In genomic region chr5:64240941-64241682, GRCm38 (mm10) we compare ENCODE assay signal across 11 mouse cellular contexts.
A peak's percentile ranks its signal among the peaks of the same experiment; 100 is the strongest.
DNase-seq lines count a peak whose midpoint lies in the region; ATAC-seq and TF ChIP-seq lines count a peak whose summit lies in the region.
"Had no signal": no experiment of that assay in that cellular context is flagged by ENCODE, and none has a peak within 500 bp of the region (broad histone marks: within the 10 kb centered on the region; RNA-seq: fewer than 3 reads in every experiment).

No protein-coding gene starts in this region.

- H3K4me1 ChIP-seq in liver, adult 2 months (ENCODE audit: control insufficient read depth, insufficient read depth, low read length) = peaks cover 17% of the 10 kb centered on the region; the same call in 1 of the 2 replicates
- peaks cover 71% of the 10 kb centered on the region for H3K4me1 ChIP-seq in heart, embryonic 11.5 days (ENCODE audit: control insufficient read depth, insufficient read depth, low read length)
- H3K4me1 ChIP-seq: hindbrain, embryonic 15.5 days had no signal

- H3K4me2 ChIP-seq in heart, embryonic 11.5 days = no peak overlapping the region
- H3K4me2 ChIP-seq: forebrain, embryonic 13.5 days; hindbrain, embryonic 15.5 days had no signal

- H3K9me3 ChIP-seq in heart, embryonic 11.5 days (replicated peaks; ENCODE audit: control insufficient read depth, low read length) = no peaks in the 10 kb centered on the region
- H3K9me3 ChIP-seq: forebrain, embryonic 13.5 days; hindbrain, embryonic 15.5 days had no signal

- no peak for ATAC-seq in heart, embryonic 11.5 days (replicated peaks; ENCODE audit: insufficient number of reproducible peaks, low FRiP score, low TSS enrichment)
- ATAC-seq in megakaryocyte progenitor cell, adult 5-6 weeks (replicated peaks; ENCODE audit: poor library complexity) = peak; percentile 48
- ATAC-seq: forebrain, embryonic 13.5 days had no signal

- H3K36me3 ChIP-seq in liver, adult 2 months (ENCODE audit: control insufficient read depth, insufficient read depth, low read length) = no peaks in the 10 kb centered on the region
- H3K36me3 ChIP-seq in heart, embryonic 11.5 days (ENCODE audit: control insufficient read depth, insufficient read depth, low read length) = no peaks in the 10 kb centered on the region
- H3K36me3 ChIP-seq: hindbrain, embryonic 15.5 days had no signal

- peak; percentile 38 to 68 for DNase-seq in adrenal gland, adult (ENCODE audit: inconsistent age in 2 of 2, low spot score in 1 of 2)
- DNase-seq in adrenal gland, postnatal 4 days (ENCODE audit: low spot score in 2 of 2) = no peak
- peak; percentile 30 for DNase-seq in liver, adult 2 months (ENCODE audit: extremely low read depth, low read depth, low spot score)
- DNase-seq in liver = no peak
- no peak for DNase-seq in right cerebral cortex, postnatal 25 days
- no peak for DNase-seq in left cerebral cortex, postnatal 14 days (ENCODE audit: low spot score in 2 of 2)
- DNase-seq: cerebellum, postnatal 36 days had no signal

- WGBS in liver, adult 2 months = 55% methylated on average over 13 of the region's 13 CpGs
- 29% methylated on average over 13 of the region's 13 CpGs for WGBS in heart, embryonic 11.5 days (ENCODE audit: insufficient replicate concordance)

- H3K79me2 ChIP-seq in liver, adult 2 months (ENCODE audit: control insufficient read depth, insufficient read depth, low read length) = peaks cover 7% of the 10 kb centered on the region; the same call in 1 of the 2 replicates

- H3K27me3 ChIP-seq in liver, adult 2 months (ENCODE audit: control insufficient read depth, insufficient read depth, low read length) = no peaks in the 10 kb centered on the region
- H3K27me3 ChIP-seq in heart, embryonic 11.5 days (ENCODE audit: control insufficient read depth, insufficient read depth, low read length) = no peaks in the 10 kb centered on the region
- H3K27me3 ChIP-seq: forebrain, embryonic 13.5 days; hindbrain, embryonic 15.5 days had no signal

- no peak overlapping the region for H3K9ac ChIP-seq in liver, adult 2 months (ENCODE audit: low read depth, low read length)
- peak overlapping the region; percentile 11; the same call in 1 of the 2 replicates for H3K9ac ChIP-seq in heart, embryonic 11.5 days (ENCODE audit: low read depth, low read length)
- H3K9ac ChIP-seq: forebrain, embryonic 13.5 days; hindbrain, embryonic 15.5 days had no signal

- H3K4me3 ChIP-seq in liver, adult 2 months (ENCODE audit: insufficient read depth, low read depth, low read length) = no peak overlapping the region
- H3K4me3 ChIP-seq in heart, embryonic 11.5 days (ENCODE audit: low read depth, low read length) = no peak overlapping the region
- H3K4me3 ChIP-seq: forebrain, embryonic 13.5 days; hindbrain, embryonic 15.5 days had no signal

- intact Hi-C loops in left cerebral cortex, postnatal 14 days (cut with DNase I) = no loop called here

- no peak for TF ChIP-seq POLR2A in liver, adult 2 months (IDR thresholded peaks at IDR 0.05; ENCODE audit: extremely low read depth, insufficient read depth, low read length)

- TF ChIP-seq CTCF in liver, adult 2 months (IDR thresholded peaks at IDR 0.05; ENCODE audit: low read depth, low read length) = no peak

- H3K27ac ChIP-seq in liver, adult 2 months (replicated peaks; ENCODE audit: insufficient read depth, low read depth, low read length) = peak overlapping the region; percentile 5
- H3K27ac ChIP-seq in heart, embryonic 11.5 days (ENCODE audit: low read depth, low read length) = peak overlapping the region; percentile 60
- H3K27ac ChIP-seq: forebrain, embryonic 13.5 days; hindbrain, embryonic 15.5 days had no signal

Comparison
In these comparisons a context has a peak if more than half of its experiments do, and no peak if none do; other contexts are left out.
1. DNase-seq: peak in adrenal gland, adult (2 of 2) and liver, adult 2 months (single experiment); none in adrenal gland, postnatal 4 days (0 of 2), liver (single experiment), right cerebral cortex, postnatal 25 days (single experiment) and left cerebral cortex, postnatal 14 days (0 of 2).